ENCODE assay signal across 27 mouse cellular contexts in genomic region chr10:87839454-87839853, GRCm38 (mm10).
"Had no signal": no experiment of that assay in that cellular context is flagged by ENCODE, and none has a peak within 500 bp of the region (broad histone marks: within the 10 kb centered on the region; RNA-seq: fewer than 3 reads in every experiment).

No protein-coding gene starts in this region.

- H3K9ac ChIP-seq: heart, embryonic 13.5 days; heart, embryonic 15.5 days; hindbrain, embryonic 12.5 days; hindbrain, embryonic 14.5 days; intestine, embryonic 15.5 days; limb, embryonic 12.5 days; liver, embryonic 13.5 days had no signal

- H3K4me2 ChIP-seq: heart, embryonic 11.5 days; heart, embryonic 13.5 days; heart, embryonic 15.5 days; hindbrain, embryonic 12.5 days; hindbrain, embryonic 14.5 days; intestine, embryonic 15.5 days; limb, embryonic 12.5 days; liver, embryonic 11.5 days; liver, embryonic 13.5 days had no signal

- H3K36me3 ChIP-seq: heart, embryonic 13.5 days; heart, embryonic 15.5 days; hindbrain, embryonic 12.5 days; intestine, embryonic 15.5 days; limb, embryonic 10.5 days; limb, embryonic 12.5 days; liver, embryonic 13.5 days had no signal

- H3K4me3 ChIP-seq: gastrocnemius, adult 2 months; heart, embryonic 13.5 days; heart, embryonic 15.5 days; hindbrain, embryonic 12.5 days; intestine, embryonic 15.5 days; left cerebral cortex, adult 2 months; limb, embryonic 10.5 days; limb, embryonic 12.5 days; liver, embryonic 13.5 days had no signal

- ATAC-seq: hindbrain, embryonic 16.5 days; inflammation-experienced regulatory T-cells, adult 6 months; intestine, embryonic 15.5 days; intestine, postnatal 0 days had no signal

- H3K9me3 ChIP-seq: heart, embryonic 13.5 days; heart, embryonic 15.5 days; hindbrain, embryonic 12.5 days; intestine, embryonic 15.5 days; limb, embryonic 10.5 days; limb, embryonic 12.5 days; liver, embryonic 13.5 days had no signal

- DNase-seq: gastrocnemius, adult 2 months; gastrocnemius, postnatal 10 days; gastrocnemius, postnatal 25 days; heart, adult 18-20 months; heart, postnatal 14 days; heart, postnatal 36 days; kidney, adult 18-20 months; kidney, adult 8-10 months; kidney, postnatal 10 days; kidney, postnatal 25 days; layer of hippocampus, adult 9-11 months; layer of hippocampus, postnatal 36 days; liver; liver, embryonic 13.5 days had no signal

- H3K4me1 ChIP-seq: heart, embryonic 13.5 days; heart, embryonic 15.5 days; hindbrain, embryonic 12.5 days; intestine, embryonic 15.5 days; limb, embryonic 12.5 days; liver, embryonic 13.5 days had no signal

- H3K27ac ChIP-seq: gastrocnemius, adult 2 months; heart, embryonic 13.5 days; heart, embryonic 15.5 days; hindbrain, embryonic 12.5 days; hindbrain, embryonic 14.5 days; intestine, embryonic 15.5 days; left cerebral cortex, adult 2 months; limb, embryonic 10.5 days; limb, embryonic 12.5 days; liver, embryonic 13.5 days had no signal

- H3K27me3 ChIP-seq: heart, embryonic 13.5 days; heart, embryonic 15.5 days; hindbrain, embryonic 12.5 days; intestine, embryonic 15.5 days; limb, embryonic 12.5 days; liver, embryonic 13.5 days had no signal
